Mouse (Mus musculus): Measurements from ENCODE around the gene Hal.

Hal gene

DNA sequence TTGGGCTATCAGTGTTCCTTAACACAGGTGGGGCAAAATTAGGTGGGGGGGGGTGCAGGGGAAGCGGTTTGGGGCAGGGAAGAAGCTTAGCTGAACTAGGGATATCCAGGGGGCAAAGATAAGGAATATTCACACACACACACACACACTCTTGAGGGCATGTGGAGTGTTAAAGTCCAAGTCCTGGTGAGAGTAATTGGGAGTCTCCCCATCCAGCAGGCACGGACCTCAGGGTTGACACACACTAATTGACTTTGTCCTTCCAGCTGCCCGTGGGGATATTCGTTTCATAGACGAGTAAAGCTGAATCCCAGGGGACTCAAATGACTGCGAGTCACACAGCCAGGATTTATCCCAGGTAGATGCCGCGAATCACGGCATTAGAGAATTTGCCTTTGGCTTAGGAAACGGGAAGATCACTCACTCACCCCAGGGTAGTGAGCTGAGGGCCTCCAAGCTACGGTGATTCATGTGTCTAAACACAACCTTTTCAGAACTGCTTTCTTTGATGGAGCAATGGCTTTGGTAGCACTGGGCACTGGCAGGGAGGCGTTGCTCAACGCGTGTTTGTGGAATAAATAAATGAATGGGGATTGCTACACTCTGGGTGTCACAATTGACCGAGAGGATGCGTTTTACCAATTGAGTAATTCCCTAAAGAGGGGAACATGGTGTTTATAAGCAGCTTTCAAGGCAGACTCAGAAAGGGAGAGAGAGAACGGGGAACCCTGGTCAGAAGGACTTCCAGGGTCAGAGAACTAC, at the start of gene Hal:
Hal (plus strand) TSS at position 703 of the 762 bp plus-strand sequence.
- no peak for DNase-seq (ENCODE audit: low read depth, low spot score)

GRCm38 (mm10) chr10:93441501-93441900, 47.1 kb upstream of the Hal start:
- DNase-seq (ENCODE audit: low read depth, low spot score), result no peak

- DNase-seq (ENCODE audit: low read depth, low spot score), result no peak
Measured at GRCm38 (mm10) chr10:93442183-93442582, 46.4 kb upstream of the Hal start.

DNA sequence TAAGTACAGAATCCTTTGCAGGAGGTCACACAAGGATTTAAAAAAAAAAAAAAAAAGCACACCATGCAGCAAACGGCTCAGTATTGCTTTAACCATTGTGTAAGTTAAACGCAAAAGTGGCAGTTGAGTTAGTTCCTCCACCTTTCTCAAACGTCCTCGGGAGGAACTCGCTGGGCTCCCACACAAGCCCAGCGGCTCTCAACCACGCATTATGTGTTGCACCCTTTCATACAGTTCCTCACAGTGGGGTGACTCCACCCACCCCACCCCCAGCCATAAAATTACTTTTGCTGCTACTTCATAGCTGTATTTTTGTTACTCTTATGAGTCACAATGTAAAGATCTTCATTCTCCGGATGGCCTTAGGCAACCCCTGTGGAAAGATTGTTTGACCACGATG, 44.2 kb upstream of the Hal start:
- DNase-seq (ENCODE audit: low read depth, low spot score), result no peak

DNA sequence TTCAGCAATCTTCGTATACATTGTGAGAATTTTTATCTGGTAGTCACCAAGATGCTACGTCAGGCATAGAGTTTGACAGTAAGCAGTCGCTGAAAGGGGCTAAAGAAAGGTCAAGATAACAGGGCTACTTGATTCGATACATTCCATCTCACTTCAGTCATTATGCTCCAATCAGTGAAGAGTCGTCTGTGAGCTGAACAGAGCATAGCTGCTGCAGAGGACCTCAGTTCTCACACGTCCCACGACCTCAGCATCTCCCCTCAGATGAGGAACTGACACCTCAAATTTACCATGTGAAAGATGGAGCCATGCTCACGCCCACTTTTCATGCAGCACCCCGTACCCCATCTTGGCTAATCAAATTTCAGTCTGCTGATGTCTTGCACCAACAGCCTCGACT, 41.2 kb upstream of the Hal start:
- DNase-seq (ENCODE audit: low read depth, low spot score), result no peak

DNA sequence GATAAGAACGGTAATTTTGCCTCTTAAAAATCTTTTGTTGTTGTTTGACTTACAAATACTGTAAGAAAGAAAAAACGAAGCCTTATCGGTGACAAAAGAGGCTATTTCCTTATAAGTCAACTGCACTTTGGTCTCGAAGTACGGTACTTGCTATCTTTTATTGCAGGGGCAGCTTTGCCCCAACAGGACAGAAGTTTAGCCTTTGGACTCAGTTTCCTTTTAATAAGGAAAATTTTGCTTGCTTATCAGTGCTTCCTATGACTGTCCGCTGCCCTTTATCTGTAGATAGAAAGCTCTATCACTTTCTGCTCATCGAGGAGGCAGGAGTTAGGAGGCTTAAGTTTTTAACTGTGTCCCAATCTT, 33.9 kb upstream of the Hal start:
- DNase-seq (ENCODE audit: low read depth, low spot score), result peak; percentile 0

DNA sequence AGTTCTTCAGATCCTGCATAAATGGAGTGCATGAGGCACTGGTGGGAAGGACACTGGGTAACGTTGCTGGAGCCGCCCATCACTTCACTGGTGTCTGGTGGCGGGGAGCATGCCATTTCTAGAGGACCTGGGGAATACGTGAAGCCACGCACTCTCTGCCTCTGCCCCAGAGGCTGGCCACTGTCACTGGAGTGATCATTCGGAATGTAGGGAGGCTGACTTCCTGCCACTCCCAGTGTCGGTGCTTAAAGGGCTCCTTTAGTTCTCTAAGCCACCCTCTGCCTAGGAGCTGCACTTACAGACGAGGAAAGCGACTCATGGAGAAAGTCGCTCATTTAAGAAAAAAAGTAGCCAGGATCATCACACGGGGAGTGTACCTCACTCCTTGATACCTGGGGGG, 28.5 kb upstream of the Hal start:
- DNase-seq (ENCODE audit: low read depth, low spot score), result no peak

- DNase-seq (ENCODE audit: low read depth, low spot score), result no peak
Measured at GRCm38 (mm10) chr10:93462692-93463382, 25.7 kb upstream of the Hal start.

- DNase-seq (ENCODE audit: low read depth, low spot score), result no peak
Measured at GRCm38 (mm10) chr10:93463611-93464010, 25.0 kb upstream of the Hal start.

DNA sequence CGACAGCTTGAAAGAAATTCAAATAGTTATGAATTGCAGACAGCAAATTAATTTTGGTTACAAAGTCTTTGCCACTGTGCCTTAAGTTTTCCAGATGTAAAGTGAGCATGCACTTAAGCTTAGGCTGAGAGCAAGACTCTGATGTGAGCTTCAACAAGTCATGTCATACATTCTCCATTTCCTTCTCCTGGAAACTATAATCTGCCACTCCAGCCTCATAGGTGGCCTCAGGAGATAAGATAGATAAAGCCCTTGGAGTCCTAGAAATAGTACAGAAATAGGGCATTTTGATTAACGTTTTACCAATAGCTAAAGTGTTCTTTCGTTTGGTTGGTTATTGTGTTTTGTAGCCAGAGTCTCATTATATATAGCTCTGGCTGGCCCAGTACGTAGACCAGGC, 21.3 kb upstream of the Hal start:
- DNase-seq (ENCODE audit: low read depth, low spot score), result no peak

GRCm38 (mm10) chr10:93467791-93468190, 20.8 kb upstream of the Hal start:
- no peak for DNase-seq (ENCODE audit: low read depth, low spot score)

DNA sequence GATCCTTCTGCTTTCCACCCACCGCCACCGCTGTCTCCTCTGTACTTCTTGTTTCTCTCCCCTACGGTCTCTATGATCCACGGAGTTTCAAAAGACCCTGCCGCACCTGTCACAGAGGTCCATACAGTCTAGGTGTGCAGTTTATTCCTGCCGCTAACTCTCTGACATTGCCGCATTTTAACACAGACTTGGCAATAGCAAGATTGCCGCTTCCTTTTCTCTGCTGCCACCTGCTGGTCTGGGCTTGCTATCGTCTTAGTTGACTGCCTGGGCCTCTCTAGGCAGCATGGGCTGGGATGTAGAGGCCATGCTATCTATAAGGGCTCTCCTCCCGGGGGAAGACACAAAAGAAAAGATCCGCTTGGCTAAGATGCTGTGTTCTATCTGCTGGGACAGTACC, 17.2 kb upstream of the Hal start:
- DNase-seq (ENCODE audit: low read depth, low spot score), result peak; percentile 47

DNA sequence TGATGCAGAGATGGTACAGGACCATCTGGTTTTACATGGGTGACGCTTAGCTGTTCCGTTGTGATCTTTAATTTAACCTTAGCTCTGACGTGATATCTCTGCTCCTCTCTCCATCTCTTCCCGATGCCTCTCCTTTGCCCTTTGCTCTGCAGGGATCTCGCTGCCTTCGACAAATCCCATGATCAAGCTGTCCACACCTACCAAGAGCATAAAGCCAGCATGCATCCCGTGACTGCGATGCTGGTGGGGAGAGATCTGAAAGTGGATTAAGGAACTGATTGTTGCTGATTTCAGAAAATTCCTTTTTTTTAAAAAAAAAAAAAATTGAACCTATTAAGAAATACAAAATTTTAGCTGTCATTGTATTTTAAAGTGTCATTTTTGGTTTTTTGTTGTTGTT, 4.1 kb upstream of the Hal start:
- DNase-seq (ENCODE audit: low read depth, low spot score), result no peak

GRCm38 (mm10) chr10:93485055-93485691, 3.4 kb upstream of the Hal start:
- peak; percentile 26 for DNase-seq (ENCODE audit: low read depth, low spot score)

DNA sequence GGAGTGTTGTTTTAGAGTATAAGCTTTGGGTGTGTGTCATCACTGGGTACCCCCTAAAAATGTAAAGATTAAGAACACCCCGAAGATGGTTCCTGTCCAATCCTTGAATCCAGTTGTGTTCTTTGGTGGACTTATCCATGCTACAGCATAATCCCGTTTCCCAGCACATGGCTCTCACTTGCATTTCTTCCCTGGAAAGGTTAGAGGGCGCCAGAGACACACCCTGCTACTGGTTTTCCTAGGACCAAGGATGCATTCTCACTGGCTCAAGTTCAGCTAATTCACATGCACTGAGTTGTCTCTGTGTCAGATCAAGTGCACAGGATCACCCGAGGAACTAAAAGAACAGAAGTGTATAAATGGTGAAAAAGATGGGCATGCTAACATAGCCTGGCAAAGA, 1.9 kb upstream of the Hal start:
- DNase-seq (ENCODE audit: low read depth, low spot score), result no peak

DNA sequence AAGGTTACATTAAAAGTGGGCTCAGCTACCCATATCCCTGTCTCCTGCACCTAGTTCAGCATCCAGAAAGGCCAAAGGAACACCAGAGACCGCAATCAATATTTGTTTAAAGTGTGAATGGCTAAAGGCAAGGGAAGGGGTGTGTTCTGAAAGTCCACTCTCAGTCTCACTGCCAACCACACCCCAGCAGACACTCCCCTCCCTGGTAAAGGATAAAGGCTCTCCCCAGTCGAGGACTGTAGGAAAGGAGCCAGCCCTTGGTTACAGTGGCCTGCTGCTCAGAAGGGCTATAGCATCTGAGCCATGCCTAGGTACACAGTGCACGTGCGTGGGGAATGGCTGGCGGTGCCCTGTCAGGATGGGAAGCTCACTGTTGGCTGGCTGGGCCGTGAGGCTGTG, 259 bp downstream of the Hal start:
- DNase-seq (ENCODE audit: low read depth, low spot score), result no peak

DNA sequence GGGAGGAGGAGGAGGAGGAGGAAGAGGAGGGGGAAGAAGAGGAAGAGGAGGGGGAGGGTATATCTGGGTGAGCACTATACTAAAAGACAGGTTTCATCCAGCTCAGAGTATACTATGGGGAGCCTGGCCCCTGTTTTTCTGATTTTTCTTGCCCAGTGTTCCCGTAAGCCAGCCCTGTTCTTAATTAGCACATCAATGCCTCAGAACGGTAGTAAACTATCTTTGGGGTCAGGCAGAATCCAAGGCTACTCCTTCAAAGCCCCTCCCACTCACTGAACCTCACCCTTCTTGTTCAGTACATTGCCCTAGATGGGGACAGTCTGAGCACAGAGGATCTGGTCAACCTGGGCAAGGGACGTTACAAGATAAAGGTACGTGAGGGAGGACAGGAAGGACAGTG, 1.9 kb downstream of the Hal start:
- no peak for DNase-seq (ENCODE audit: low read depth, low spot score)

DNA sequence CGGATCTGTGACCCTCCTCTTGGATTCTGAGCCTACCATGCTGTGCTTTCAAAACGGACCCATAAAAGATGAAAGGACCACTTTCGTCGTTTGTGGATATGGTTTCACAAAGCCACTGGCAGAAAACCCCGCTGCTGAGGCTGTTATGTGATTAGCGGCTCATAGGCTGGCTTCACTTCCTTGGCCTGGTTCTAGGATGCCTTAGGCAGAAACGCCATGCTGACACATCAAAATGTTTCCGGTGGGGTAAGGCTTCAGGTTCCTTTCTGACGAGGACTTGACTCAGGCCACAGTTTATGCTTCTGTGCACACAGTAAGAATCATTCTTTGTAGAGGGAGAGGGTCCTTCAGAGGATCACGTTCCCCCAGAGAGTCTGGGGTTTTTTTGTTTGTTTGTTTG, 12.3 kb downstream of the Hal start:
- DNase-seq (ENCODE audit: low read depth, low spot score), result no peak

DNA sequence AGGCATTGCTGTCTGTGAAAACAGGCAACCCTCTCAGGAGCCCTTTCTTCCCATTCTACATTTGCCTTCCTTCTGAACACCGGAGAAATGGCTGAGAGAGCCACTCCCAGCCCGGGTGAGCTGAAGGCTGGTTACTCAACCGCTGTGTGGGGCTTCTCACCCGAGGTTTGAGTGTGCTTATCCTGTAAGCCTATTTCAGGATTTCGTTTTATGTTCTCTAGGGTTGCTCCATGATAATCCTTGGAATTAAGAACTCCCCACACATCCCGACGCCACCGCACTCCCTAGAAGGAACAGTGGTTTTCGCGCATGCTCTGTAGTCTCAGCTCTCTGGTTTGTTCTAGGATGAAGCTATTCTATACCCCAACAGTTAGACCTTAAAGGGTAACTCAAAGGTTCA, 12.8 kb downstream of the Hal start:
- no peak for DNase-seq (ENCODE audit: low read depth, low spot score)

DNA sequence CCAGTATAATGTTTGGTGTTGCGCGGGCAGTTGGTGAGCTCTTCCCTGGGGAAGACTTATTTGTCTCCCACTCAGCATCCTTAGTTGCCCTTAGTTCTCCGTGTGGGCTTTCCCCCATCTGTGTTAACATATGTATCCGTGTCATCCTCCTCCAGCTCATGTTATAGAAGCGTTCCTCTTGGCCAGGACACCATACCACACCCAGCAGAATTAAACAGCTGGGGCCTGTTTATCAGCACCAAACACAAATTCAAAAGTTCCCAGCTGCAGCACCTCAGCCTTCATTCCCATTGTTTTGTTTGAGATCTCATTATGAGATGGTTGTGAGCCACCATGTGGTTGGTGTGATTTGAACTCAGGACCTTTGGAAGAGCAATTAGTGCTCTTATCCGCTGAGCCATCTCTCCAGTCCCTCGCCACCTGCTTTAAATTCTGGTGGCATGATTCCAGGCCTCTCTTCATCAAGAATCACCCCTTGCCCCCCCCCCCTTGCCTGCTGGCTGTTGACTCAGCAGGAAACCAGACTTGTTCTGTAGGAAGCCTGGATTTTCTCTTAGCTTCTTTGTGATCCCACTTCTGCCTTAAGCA, 19.9 kb downstream of the Hal start:
- DNase-seq (ENCODE audit: low read depth, low spot score), result no peak

- no peak for DNase-seq (ENCODE audit: low read depth, low spot score)
Measured at GRCm38 (mm10) chr10:93509532-93510153, 21.1 kb downstream of the Hal start.

DNA sequence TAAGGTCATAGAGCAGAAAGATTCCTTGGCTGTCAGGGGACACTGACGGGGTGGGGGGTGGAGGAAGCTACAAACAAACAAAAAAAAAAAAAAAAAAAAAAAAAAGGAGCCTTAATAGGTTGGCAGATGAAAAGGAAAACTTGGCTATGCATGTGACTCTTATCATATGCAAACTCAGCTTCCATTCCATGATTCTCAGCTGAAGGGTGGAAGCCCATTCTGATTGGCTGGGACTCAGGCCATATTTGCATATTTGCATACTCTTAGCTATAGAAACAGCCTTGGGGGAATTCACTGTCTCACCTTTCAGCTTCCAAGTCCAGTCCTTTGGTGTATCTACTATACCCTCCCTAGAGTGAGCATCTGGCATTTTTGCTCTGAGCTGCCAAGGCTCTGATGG, 26.9 kb downstream of the Hal start:
- DNase-seq (ENCODE audit: low read depth, low spot score), result no peak
